In genomic region chr1:45891986-45892385, GRCm38 (mm10) we compare ENCODE assay signal across 27 mouse cellular contexts. TPM values are rescaled to one million over a fixed set of nuclear protein-coding genes. Genes with fewer than 3 reads are reported as not detected.
A peak's percentile ranks its signal among the peaks of the same experiment; 100 is the strongest.
DNase-seq lines count a peak whose midpoint lies in the region; ATAC-seq and TF ChIP-seq lines count a peak whose summit lies in the region.
"Had no signal": no experiment of that assay in that cellular context is flagged by ENCODE, and none has a peak within 500 bp of the region (broad histone marks: within the 10 kb centered on the region; RNA-seq: fewer than 3 reads in every experiment).

No protein-coding gene starts in this region.

- 0 out of 2 replicates have a peak, but pooled peaks have one; percentile 50 for ATAC-seq in common myeloid progenitor, adult 5-6 weeks (replicated peaks; ENCODE audit: low read depth, poor library complexity, severe bottlenecking)
- ATAC-seq in granulocyte monocyte progenitor cell, adult 5-6 weeks (replicated peaks; ENCODE audit: poor library complexity, severe bottlenecking), result peak; percentile 48
- ATAC-seq in hematopoietic stem cell, adult 5-6 weeks (replicated peaks in 1 of 2; ENCODE audit: insufficient read depth in 1 of 2, low FRiP score in 2 of 2, low TSS enrichment in 1 of 2, low read depth in 1 of 2, poor library complexity in 2 of 2, severe bottlenecking in 2 of 2), result peak; percentile 48 to 85; a peak in 2 of 4 replicates
- ATAC-seq in megakaryocyte progenitor cell, adult 5-6 weeks (replicated peaks; ENCODE audit: poor library complexity), result peak; percentile 50; the same call in 1 of the 2 replicates
- no peak for ATAC-seq in forebrain, embryonic 15.5 days (replicated peaks)
- ATAC-seq in lung, postnatal 0 days, result no peak
- ATAC-seq: activated CD4-positive, CD25-positive, alpha-beta regulatory T cell, adult 4 months; CD4-positive, CD25-positive, alpha-beta regulatory T cell, adult 4 months; Patski had no signal

- no peak for DNase-seq in embryo, embryonic 11 days
- no peak for DNase-seq in lung, postnatal 0 days (ENCODE audit: low spot score)
- DNase-seq in thymus, postnatal 36 days, result no peak
- DNase-seq: adrenal gland, adult 2 months; adrenal gland, adult 8-10 months; adrenal gland, postnatal 10 days; adrenal gland, postnatal 14 days; adrenal gland, postnatal 25 days; adrenal gland, postnatal 36 days; B cell, adult 2 months; cerebellum, adult 11 months; cerebellum, adult 11-12 months had no signal

- no peaks in the 10 kb centered on the region for H3K27me3 ChIP-seq in forebrain, embryonic 15.5 days
- H3K27me3 ChIP-seq in lung, postnatal 0 days (replicated peaks; ENCODE audit: insufficient read depth, low read length), result no peaks in the 10 kb centered on the region
- H3K27me3 ChIP-seq: CH12.LX, Patski had no signal

- 74% methylated on average over 2 of the region's 2 CpGs for WGBS in forebrain, embryonic 15.5 days
- 51% methylated on average over 2 of the region's 2 CpGs for WGBS in lung, postnatal 0 days

- H3K4me3 ChIP-seq in forebrain, embryonic 15.5 days, result no peak overlapping the region
- H3K4me3 ChIP-seq in lung, postnatal 0 days (ENCODE audit: low read depth, low read length), result no peak overlapping the region

- TF ChIP-seq CTCF in lung, postnatal 0 days (IDR thresholded peaks at IDR 0.05), result no peak

- no peaks in the 10 kb centered on the region for H3K9me3 ChIP-seq in forebrain, embryonic 15.5 days
- no peaks in the 10 kb centered on the region for H3K9me3 ChIP-seq in lung, postnatal 0 days (ENCODE audit: low read length)
- H3K9me3 ChIP-seq: G1E had no signal

- H3K4me1 ChIP-seq in forebrain, embryonic 15.5 days, result no peaks in the 10 kb centered on the region
- H3K4me1 ChIP-seq in lung, postnatal 0 days (ENCODE audit: insufficient read depth, low read depth, low read length), result no peaks in the 10 kb centered on the region

- no peak for TF ChIP-seq EP300 in lung, postnatal 0 days (IDR thresholded peaks at IDR 0.05)

- H3K27ac ChIP-seq in forebrain, embryonic 15.5 days (replicated peaks), result no peak overlapping the region
- H3K27ac ChIP-seq in lung, postnatal 0 days (ENCODE audit: low read length), result no peak overlapping the region

- H3K9ac ChIP-seq in forebrain, embryonic 15.5 days (replicated peaks), result no peak overlapping the region
- no peak overlapping the region for H3K9ac ChIP-seq in lung, postnatal 0 days (replicated peaks; ENCODE audit: low read depth)

- H3K36me3 ChIP-seq in forebrain, embryonic 15.5 days, result no peaks in the 10 kb centered on the region
- H3K36me3 ChIP-seq in lung, postnatal 0 days (ENCODE audit: insufficient read depth, low read length), result no peaks in the 10 kb centered on the region
- H3K36me3 ChIP-seq: G1E had no signal

- H3K4me2 ChIP-seq in forebrain, embryonic 15.5 days (replicated peaks), result no peak overlapping the region
- no peak overlapping the region for H3K4me2 ChIP-seq in lung, postnatal 0 days (replicated peaks; ENCODE audit: low read depth, low read length)

RNA-seq across cellular contexts. Expression of gene Gm5269, which starts 1.9 kb away (rescaled TPM):
- not detected in 2 replicates for total RNA-seq in common myeloid progenitor, adult 5-6 weeks (2017)
- total RNA-seq in granulocyte monocyte progenitor cell, adult 5-6 weeks (2014; fragmentation: Nextera tagmentation), result not detected in 2 replicates
- total RNA-seq in granulocyte monocyte progenitor cell, adult 5-6 weeks (2017), result not detected in 2 replicates
- total RNA-seq in hematopoietic stem cell, adult 5-6 weeks (2017), result not detected in 2 replicates
- total RNA-seq in megakaryocyte progenitor cell, adult 5-6 weeks (2015), result not detected in 2 replicates
- total RNA-seq in megakaryocyte progenitor cell, adult 5-6 weeks (2017), result not detected in 2 replicates
- polyA plus RNA-seq in forebrain, embryonic 15.5 days (2015; fragmentation: Nextera tagmentation; extraction: Ambion mirVana), result not detected in 2 replicates
- polyA plus RNA-seq in lung, postnatal 0 days (2015; fragmentation: Nextera tagmentation; extraction: Ambion mirVana), result not detected in 2 replicates
- total RNA-seq: adrenal gland, adult 18-20 months; adrenal gland, adult 2 months; adrenal gland, adult 8-10 months; adrenal gland, postnatal 10 days; adrenal gland, postnatal 14 days; adrenal gland, postnatal 25 days; adrenal gland, postnatal 36 days; CH12.LX; ES-E14; G1E; MEL had no signal
- polyA plus RNA-seq: activated CD4-positive, CD25-positive, alpha-beta regulatory T cell, adult 4 months; adrenal gland, adult 2 months; brain, embryonic 14.5 days; C2C12; CD4-positive, CD25-positive, alpha-beta regulatory T cell, adult 4 months; G1E; Patski had no signal

RNA-seq across cellular contexts. Expression of gene Slc40a1, which starts 34.3 kb away (rescaled TPM):
- total RNA-seq in common myeloid progenitor, adult 5-6 weeks (2017), result 31.8 and 46.4 TPM in 2 replicates
- 4.6 and 11.2 TPM in 2 replicates for total RNA-seq in granulocyte monocyte progenitor cell, adult 5-6 weeks (2014; fragmentation: Nextera tagmentation)
- 8.6 and 10.6 TPM in 2 replicates for total RNA-seq in granulocyte monocyte progenitor cell, adult 5-6 weeks (2017)
- total RNA-seq in hematopoietic stem cell, adult 5-6 weeks (2017), result 10.5 and 36.8 TPM in 2 replicates
- 26.6 and 38.3 TPM in 2 replicates for total RNA-seq in megakaryocyte progenitor cell, adult 5-6 weeks (2015)
- 25.5 and 38.6 TPM in 2 replicates for total RNA-seq in megakaryocyte progenitor cell, adult 5-6 weeks (2017)
- 25.2 and 26.4 TPM in 2 replicates for polyA plus RNA-seq in forebrain, embryonic 15.5 days (2015; fragmentation: Nextera tagmentation; extraction: Ambion mirVana)
- polyA plus RNA-seq in lung, postnatal 0 days (2015; fragmentation: Nextera tagmentation; extraction: Ambion mirVana), result 20.4 and 23.1 TPM in 2 replicates
- total RNA-seq: CH12.LX had no signal

Comparison
In these comparisons a context has a peak if more than half of its experiments do, and no peak if none do; other contexts are left out.
1. ATAC-seq: peak in common myeloid progenitor, adult 5-6 weeks (single experiment), granulocyte monocyte progenitor cell, adult 5-6 weeks (single experiment), hematopoietic stem cell, adult 5-6 weeks (2 of 2) and megakaryocyte progenitor cell, adult 5-6 weeks (single experiment); none in forebrain, embryonic 15.5 days (single experiment) and lung, postnatal 0 days (single experiment).